Mouse (Mus musculus): ENCODE measurements at regions not wholly inside any gene's neighbourhood (a gene's known extent, or its start where the extent isn't known, plus 50 kb on each side); places are given as distances from the start of the nearest gene placed in this dataset.
"Not testable (repeated sequence)": the region's sequence is repeated elsewhere in the genome, so short reads cannot be mapped to it uniquely, and the experiment has no call there.

GRCm38 (mm10) chr15:38129330-38129729 lies 704.0 kb downstream of the 4930447A16Rik start:
- no peaks in the 10 kb centered on the region for H3K36me3 ChIP-seq
- WGBS, result 92% methylated on average over 7 of the region's 7 CpGs
- no peaks in the 10 kb centered on the region for H3K27me3 ChIP-seq (ENCODE audit: low read depth, poor library complexity, severe bottlenecking)
- no peak overlapping the region for H3K4me3 ChIP-seq
- no peaks in the 10 kb centered on the region for H3K4me1 ChIP-seq
- no peak overlapping the region for H3K27ac ChIP-seq
- DNase-seq (ENCODE audit: low spot score), result no peak
- no peaks in the 10 kb centered on the region for H3K9me3 ChIP-seq (replicated peaks)

- H3K4me3 ChIP-seq, result no peak overlapping the region
- WGBS, result 82% methylated on average over 8 of the region's 8 CpGs
- H3K36me3 ChIP-seq, result no peaks in the 10 kb centered on the region
- DNase-seq (ENCODE audit: low spot score), result no peak
- H3K27ac ChIP-seq, result no peak overlapping the region
- H3K4me1 ChIP-seq, result no peaks in the 10 kb centered on the region
- no peaks in the 10 kb centered on the region for H3K27me3 ChIP-seq (ENCODE audit: low read depth, poor library complexity, severe bottlenecking)
- H3K9me3 ChIP-seq (replicated peaks), result no peaks in the 10 kb centered on the region
Measured at GRCm38 (mm10) chr15:38129861-38130631, 704.7 kb downstream of the 4930447A16Rik start.

- DNase-seq (ENCODE audit: low spot score), result no peak
- Histone ChIP-seq H3K27me3 (ENCODE audit: low read depth, poor library complexity, severe bottlenecking) (no peaks in the 10 kb centered on the region), H3K4me3 (no peak overlapping the region), H3K9me3 (replicated peaks) (no peaks in the 10 kb centered on the region), H3K36me3 (no peaks in the 10 kb centered on the region), H3K27ac (no peak overlapping the region), H3K4me1 (no peaks in the 10 kb centered on the region)
- 91% methylated on average over 2 of the region's 2 CpGs for WGBS
Measured at GRCm38 (mm10) chr15:38130632-38131028, 705.3 kb downstream of the 4930447A16Rik start.

GRCm38 (mm10) chr15:38139639-38140038 lies 714.3 kb downstream of the 4930447A16Rik start:
- DNase-seq (ENCODE audit: low spot score), result no peak
- H3K4me1 ChIP-seq, result no peaks in the 10 kb centered on the region
- H3K27me3 ChIP-seq (ENCODE audit: low read depth, poor library complexity, severe bottlenecking), result no peaks in the 10 kb centered on the region
- no peaks in the 10 kb centered on the region for H3K9me3 ChIP-seq (replicated peaks)
- H3K27ac ChIP-seq, result no peak overlapping the region
- no peaks in the 10 kb centered on the region for H3K36me3 ChIP-seq
- H3K4me3 ChIP-seq, result no peak overlapping the region
- WGBS, result 89% methylated on average over 1 of the region's 1 CpGs

GRCm38 (mm10) chr15:38143495-38143894 lies 718.1 kb downstream of the 4930447A16Rik start:
- Histone ChIP-seq H3K36me3 (no peaks in the 10 kb centered on the region), H3K9me3 (replicated peaks) (no peaks in the 10 kb centered on the region), H3K4me1 (no peaks in the 10 kb centered on the region), H3K27me3 (ENCODE audit: low read depth, poor library complexity, severe bottlenecking) (no peaks in the 10 kb centered on the region), H3K27ac (no peak overlapping the region), H3K4me3 (no peak overlapping the region)
- WGBS, result 88% methylated on average over 2 of the region's 2 CpGs
- no peak for DNase-seq (ENCODE audit: low spot score)

- Histone ChIP-seq H3K27me3 (ENCODE audit: low read depth, poor library complexity, severe bottlenecking) (no peaks in the 10 kb centered on the region), H3K27ac (no peak overlapping the region), H3K4me3 (no peak overlapping the region), H3K4me1 (no peaks in the 10 kb centered on the region), H3K36me3 (no peaks in the 10 kb centered on the region), H3K9me3 (replicated peaks) (0 out of 2 replicates have a peak, but pooled peaks cover 2% of the 10 kb centered on the region)
- 79% methylated on average over 4 of the region's 4 CpGs for WGBS
- no peak for DNase-seq (ENCODE audit: low spot score)
Measured at GRCm38 (mm10) chr15:38151654-38152053, 726.3 kb downstream of the 4930447A16Rik start.

GRCm38 (mm10) chr15:38153821-38154220 lies 728.5 kb downstream of the 4930447A16Rik start:
- not testable (repeated sequence) for DNase-seq (ENCODE audit: low spot score); H3K27ac ChIP-seq; H3K9me3 ChIP-seq (replicated peaks); H3K36me3 ChIP-seq; H3K4me3 ChIP-seq; H3K4me1 ChIP-seq; H3K27me3 ChIP-seq (ENCODE audit: low read depth, poor library complexity, severe bottlenecking)

- no peak for DNase-seq (ENCODE audit: low spot score)
- H3K4me3 ChIP-seq, result no peak overlapping the region
- H3K36me3 ChIP-seq, result no peaks in the 10 kb centered on the region
- H3K27ac ChIP-seq, result no peak overlapping the region
- H3K9me3 ChIP-seq (replicated peaks), result no peaks in the 10 kb centered on the region
- WGBS, result 91% methylated on average over 2 of the region's 2 CpGs
- no peaks in the 10 kb centered on the region for H3K27me3 ChIP-seq (ENCODE audit: low read depth, poor library complexity, severe bottlenecking)
- no peaks in the 10 kb centered on the region for H3K4me1 ChIP-seq
Measured at GRCm38 (mm10) chr15:38159161-38159560, 733.8 kb downstream of the 4930447A16Rik start.

- DNase-seq (ENCODE audit: low spot score), result no peak
- 0 out of 2 replicates have a peak, but pooled peaks cover 6% of the 10 kb centered on the region for H3K27me3 ChIP-seq (ENCODE audit: low read depth, poor library complexity, severe bottlenecking)
- no peaks in the 10 kb centered on the region for H3K9me3 ChIP-seq (replicated peaks)
- H3K4me1 ChIP-seq, result peaks cover 8% of the 10 kb centered on the region; the same call in 1 of the 2 replicates
- WGBS, result 74% methylated on average over 6 of the region's 6 CpGs
- H3K4me3 ChIP-seq, result no peak overlapping the region
- H3K36me3 ChIP-seq, result no peaks in the 10 kb centered on the region
- no peak overlapping the region for H3K27ac ChIP-seq
Measured at GRCm38 (mm10) chr15:38163721-38164120, 738.4 kb downstream of the 4930447A16Rik start.

- Histone ChIP-seq H3K27ac (no peak overlapping the region), H3K4me3 (no peak overlapping the region), H3K4me1 (peaks cover 16% of the 10 kb centered on the region), H3K27me3 (ENCODE audit: low read depth, poor library complexity, severe bottlenecking) (0 out of 2 replicates have a peak, but pooled peaks cover 6% of the 10 kb centered on the region), H3K36me3 (no peaks in the 10 kb centered on the region), H3K9me3 (replicated peaks) (no peaks in the 10 kb centered on the region)
- 94% methylated on average over 1 of the region's 1 CpGs for WGBS
- no peak for DNase-seq (ENCODE audit: low spot score)
Measured at GRCm38 (mm10) chr15:38164848-38165247, 739.5 kb downstream of the 4930447A16Rik start.

- WGBS, result 83% methylated on average over 7 of the region's 7 CpGs
- Histone ChIP-seq H3K27me3 (ENCODE audit: low read depth, poor library complexity, severe bottlenecking) (0 out of 2 replicates have a peak, but pooled peaks cover 6% of the 10 kb centered on the region), H3K9me3 (replicated peaks) (no peaks in the 10 kb centered on the region), H3K4me1 (peaks cover 22% of the 10 kb centered on the region), H3K36me3 (no peaks in the 10 kb centered on the region), H3K27ac (no peak overlapping the region), H3K4me3 (no peak overlapping the region)
- no peak for DNase-seq (ENCODE audit: low spot score)
Measured at GRCm38 (mm10) chr15:38165881-38166445, 740.6 kb downstream of the 4930447A16Rik start.

- Histone ChIP-seq H3K36me3 (no peaks in the 10 kb centered on the region), H3K9me3 (replicated peaks) (no peaks in the 10 kb centered on the region), H3K4me1 (peaks cover 22% of the 10 kb centered on the region), H3K27me3 (ENCODE audit: low read depth, poor library complexity, severe bottlenecking) (peaks cover 6% of the 10 kb centered on the region; the same call in 1 of the 2 replicates), H3K27ac (no peak overlapping the region), H3K4me3 (no peak overlapping the region)
- 96% methylated on average over 5 of the region's 5 CpGs for WGBS
- DNase-seq (ENCODE audit: low spot score), result no peak
Measured at GRCm38 (mm10) chr15:38166476-38166875, 741.1 kb downstream of the 4930447A16Rik start.

GRCm38 (mm10) chr15:38167618-38168152 lies 742.3 kb downstream of the 4930447A16Rik start:
- no peak for DNase-seq (ENCODE audit: low spot score)
- Histone ChIP-seq H3K9me3 (replicated peaks) (no peaks in the 10 kb centered on the region), H3K36me3 (no peaks in the 10 kb centered on the region), H3K4me1 (peaks cover 22% of the 10 kb centered on the region), H3K27ac (no peak overlapping the region), H3K27me3 (ENCODE audit: low read depth, poor library complexity, severe bottlenecking) (peaks cover 14% of the 10 kb centered on the region), H3K4me3 (no peak overlapping the region)
- 88% methylated on average over 7 of the region's 7 CpGs for WGBS

All from limb, embryonic 10.5 days (tissue).